17 mouse cellular contexts compared by ENCODE assay signal in the genomic region with DNA sequence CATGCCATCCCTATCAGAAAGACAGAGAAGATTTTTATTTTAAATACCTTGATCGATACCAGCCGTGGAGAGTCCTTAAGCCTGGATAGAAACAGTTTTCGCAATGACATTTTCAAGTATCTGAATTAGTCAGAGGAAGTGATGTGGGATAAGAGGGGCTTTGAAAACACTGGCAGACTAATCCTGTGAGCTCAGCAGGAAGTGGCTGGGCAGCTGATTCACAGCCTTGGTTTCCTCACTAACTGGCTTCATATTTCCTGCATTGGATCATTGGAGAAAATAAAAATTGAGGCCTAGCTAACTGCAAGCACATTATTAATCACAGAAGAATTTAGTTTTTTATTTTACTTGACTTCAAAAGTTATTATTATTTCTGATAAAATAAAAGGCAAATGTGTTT.
A peak's percentile ranks its signal among the peaks of the same experiment; 100 is the strongest.
DNase-seq lines count a peak whose midpoint lies in the region; ATAC-seq lines count a peak whose summit lies in the region.
"Had no signal": no experiment of that assay in that cellular context is flagged by ENCODE, and none has a peak within 500 bp of the region (broad histone marks: within the 10 kb centered on the region; RNA-seq: fewer than 3 reads in every experiment).

No protein-coding gene starts in this region.

- 37% methylated on average over 3 of the region's 3 CpGs for WGBS in heart, embryonic 12.5 days
- WGBS in heart, embryonic 10.5 days, result 51% methylated on average over 3 of the region's 3 CpGs

- H3K4me3 ChIP-seq in heart, embryonic 12.5 days, result no peak overlapping the region
- no peak overlapping the region for H3K4me3 ChIP-seq in heart, embryonic 10.5 days

- H3K36me3 ChIP-seq in heart, embryonic 12.5 days, result no peaks in the 10 kb centered on the region
- no peaks in the 10 kb centered on the region for H3K36me3 ChIP-seq in heart, embryonic 10.5 days

- ATAC-seq in heart, embryonic 12.5 days (ENCODE audit: insufficient number of reproducible peaks, low FRiP score), result peak; percentile 76; the same call in 1 of the 2 replicates
- ATAC-seq in megakaryocyte progenitor cell, adult 5-6 weeks (replicated peaks; ENCODE audit: poor library complexity), result peak; percentile 97
- ATAC-seq: forebrain, postnatal 0 days; hindbrain, embryonic 16.5 days had no signal

- no peak overlapping the region for H3K4me2 ChIP-seq in heart, embryonic 12.5 days

- H3K27me3 ChIP-seq in heart, embryonic 12.5 days (replicated peaks), result no peaks in the 10 kb centered on the region
- H3K27me3 ChIP-seq in heart, embryonic 10.5 days (ENCODE audit: insufficient read depth, poor library complexity, severe bottlenecking), result no peaks in the 10 kb centered on the region

- H3K27ac ChIP-seq in heart, embryonic 12.5 days (ENCODE audit: poor library complexity, severe bottlenecking), result no peak overlapping the region
- H3K27ac ChIP-seq in heart, embryonic 10.5 days, result no peak overlapping the region
- H3K27ac ChIP-seq: liver, embryonic 14.5 days had no signal

- H3K9ac ChIP-seq in heart, embryonic 12.5 days, result no peak overlapping the region
- H3K9ac ChIP-seq: forebrain, postnatal 0 days; liver, embryonic 14.5 days had no signal

- H3K4me1 ChIP-seq in heart, embryonic 12.5 days (replicated peaks), result no peaks in the 10 kb centered on the region
- no peaks in the 10 kb centered on the region for H3K4me1 ChIP-seq in heart, embryonic 10.5 days

- DNase-seq in heart, embryonic 10.5 days (ENCODE audit: low spot score), result no peak
- DNase-seq in NIH3T3 (ENCODE audit: low read depth), result peak; percentile 82
- peak; percentile 79 for DNase-seq in fibroblast of lung, adult 2 months (ENCODE audit: low read depth)
- DNase-seq in adrenal gland, postnatal 25 days, result no peak
- no peak for DNase-seq in lung, postnatal 36 days
- DNase-seq: adrenal gland, postnatal 10 days; cerebellum, postnatal 14 days; forebrain, postnatal 0 days; gastrocnemius, postnatal 25 days; kidney, adult 2 months; kidney, postnatal 36 days; left cerebral cortex, postnatal 4 days; lung, postnatal 4 days had no signal

- H3K9me3 ChIP-seq in heart, embryonic 12.5 days (replicated peaks), result no peaks in the 10 kb centered on the region
- no peaks in the 10 kb centered on the region for H3K9me3 ChIP-seq in heart, embryonic 10.5 days

Comparison
In these comparisons a context has a peak if more than half of its experiments do, and no peak if none do; other contexts are left out.
1. DNase-seq: peak in NIH3T3 (single experiment) and fibroblast of lung, adult 2 months (single experiment); none in heart, embryonic 10.5 days (single experiment), adrenal gland, postnatal 25 days (single experiment) and lung, postnatal 36 days (single experiment).